Mouse (Mus musculus) kidney, adult 9 months (tissue): Measurements from ENCODE around the gene Ephx1.
"Not testable (repeated sequence)": the region's sequence is repeated elsewhere in the genome, so short reads cannot be mapped to it uniquely, and the experiment has no call there.

ENCODE experiments used
- DNase-seq: peaks from one replicate; pipeline ENCODE4 v3.0.0; 2022

The Ephx1 gene

GRCm38 (mm10) chr1:180972941-180973340 lies 47.8 kb downstream of the Ephx1 start:
- no peak for DNase-seq

- no peak for DNase-seq
Measured at GRCm38 (mm10) chr1:180967261-180967660, 53.4 kb downstream of the Ephx1 start.

- no peak for DNase-seq
Measured at GRCm38 (mm10) chr1:180966542-180966941, 54.2 kb downstream of the Ephx1 start.

- no peak for DNase-seq
Measured at GRCm38 (mm10) chr1:180965786-180966185, 54.9 kb downstream of the Ephx1 start.

- no peak for DNase-seq
Measured at GRCm38 (mm10) chr1:180958797-180959196, 61.9 kb downstream of the Ephx1 start.

GRCm38 (mm10) chr1:180957989-180958388 lies 62.7 kb downstream of the Ephx1 start:
- no peak for DNase-seq

GRCm38 (mm10) chr1:180956973-180957381 lies 63.7 kb downstream of the Ephx1 start:
- DNase-seq: peak; percentile 75

- DNase-seq: no peak
Measured at GRCm38 (mm10) chr1:180956401-180956800, 64.3 kb downstream of the Ephx1 start.

GRCm38 (mm10) chr1:180952808-180953207 lies 67.9 kb downstream of the Ephx1 start:
- DNase-seq: no peak

- DNase-seq: peak; percentile 78
Measured at GRCm38 (mm10) chr1:180952085-180952746, 68.5 kb downstream of the Ephx1 start.

GRCm38 (mm10) chr1:180946448-180946847 lies 74.3 kb downstream of the Ephx1 start:
- no peak for DNase-seq

GRCm38 (mm10) chr1:180945001-180945980 lies 75.4 kb downstream of the Ephx1 start:
- no peak for DNase-seq

- DNase-seq: no peak
Measured at GRCm38 (mm10) chr1:180944553-180944952, 76.2 kb downstream of the Ephx1 start.

GRCm38 (mm10) chr1:180943896-180944295 lies 76.8 kb downstream of the Ephx1 start:
- DNase-seq: no peak

GRCm38 (mm10) chr1:180943032-180943644 lies 77.6 kb downstream of the Ephx1 start:
- no peak for DNase-seq

GRCm38 (mm10) chr1:180942166-180943031 lies 78.3 kb downstream of the Ephx1 start, which contains the start of gene Tmem63a:
Gene Tmem63a (plus strand): TSS chr1:180942344.
- peak; percentile 88 for DNase-seq

GRCm38 (mm10) chr1:180941726-180942125 lies 79.0 kb downstream of the Ephx1 start:
- DNase-seq: peak; percentile 35

GRCm38 (mm10) chr1:180940776-180941460 lies 79.8 kb downstream of the Ephx1 start:
- no peak for DNase-seq

- not testable (repeated sequence) for DNase-seq
Measured at GRCm38 (mm10) chr1:180938781-180939180, 81.9 kb downstream of the Ephx1 start.

GRCm38 (mm10) chr1:180937631-180938030 lies 83.1 kb downstream of the Ephx1 start:
- DNase-seq: not testable (repeated sequence)

- not testable (repeated sequence) for DNase-seq
Measured at GRCm38 (mm10) chr1:180936610-180937398, 83.9 kb downstream of the Ephx1 start.
